Mouse (Mus musculus): ENCODE data around the gene Smurf2. TPM values are rescaled to one million over a fixed set of nuclear protein-coding genes. Genes with fewer than 3 reads are reported as not detected.

The Smurf2 gene
- polyA plus RNA-seq, 1 experiment from 2014 or later = 17.4 TPM

GRCm38 (mm10) chr11:106780089-106780425, 140.5 kb downstream of the Smurf2 start:
- Histone ChIP-seq H3K36me3 (peaks cover 61% of the 10 kb centered on the region), H3K4me3 (replicated peaks) (no peak overlapping the region), H3K4me2 (replicated peaks) (peak overlapping the region; percentile 86), H3K27ac (peak overlapping the region; percentile 90), H3K9me3 (no peaks in the 10 kb centered on the region), H3K4me1 (replicated peaks) (peaks cover 28% of the 10 kb centered on the region), H3K27me3 (no peaks in the 10 kb centered on the region), H3K9ac (replicated peaks) (no peak overlapping the region)
- 69% methylated on average over 4 of the region's 4 CpGs for whole genome bisulfite sequencing
- no peak; the same call in 1 of the 2 replicates for ATAC-seq

GRCm38 (mm10) chr11:106779388-106780088, 141.0 kb downstream of the Smurf2 start, which contains the start of gene Polg2:
Gene Polg2 (minus strand): TSS chr11:106779537.
- peaks cover 24% of the 10 kb centered on the region for H3K4me1 ChIP-seq (replicated peaks)
- H3K9me3 ChIP-seq = no peaks in the 10 kb centered on the region
- H3K9ac ChIP-seq (replicated peaks) = peak within 1 kb of the TSS; percentile 86
- no peaks in the 10 kb centered on the region for H3K27me3 ChIP-seq
- peaks cover 61% of the 10 kb centered on the region for H3K36me3 ChIP-seq
- peak within 1 kb of the TSS; percentile 86 for H3K4me2 ChIP-seq (replicated peaks)
- ATAC-seq = peak; percentile 99
- WGBS = 2% methylated on average over 30 of the region's 30 CpGs
- H3K4me3 ChIP-seq (replicated peaks) = peak within 1 kb of the TSS; percentile 64
- peak within 1 kb of the TSS; percentile 90 for H3K27ac ChIP-seq

GRCm38 (mm10) chr11:106778589-106779387, 141.7 kb downstream of the Smurf2 start:
- Histone ChIP-seq H3K4me1 (replicated peaks) (peaks cover 21% of the 10 kb centered on the region), H3K27me3 (no peaks in the 10 kb centered on the region), H3K36me3 (peaks cover 61% of the 10 kb centered on the region), H3K4me2 (replicated peaks) (peak overlapping the region; percentile 86), H3K27ac (peak overlapping the region; percentile 90), H3K9ac (replicated peaks) (peak overlapping the region; percentile 86), H3K9me3 (no peaks in the 10 kb centered on the region), H3K4me3 (replicated peaks) (peak overlapping the region; percentile 64)
- peak; percentile 88; the same call in 1 of the 2 replicates for ATAC-seq
- 2% methylated on average over 39 of the region's 39 CpGs for WGBS

GRCm38 (mm10) chr11:106778132-106778531, 142.4 kb downstream of the Smurf2 start:
- Histone ChIP-seq H3K9me3 (no peaks in the 10 kb centered on the region), H3K4me1 (replicated peaks) (peaks cover 21% of the 10 kb centered on the region), H3K27ac (no peak overlapping the region), H3K36me3 (peaks cover 60% of the 10 kb centered on the region), H3K9ac (replicated peaks) (no peak overlapping the region), H3K27me3 (no peaks in the 10 kb centered on the region), H3K4me3 (replicated peaks) (no peak overlapping the region), H3K4me2 (replicated peaks) (peak overlapping the region; percentile 86)
- no peak for ATAC-seq
- WGBS = 95% methylated on average over 7 of the region's 7 CpGs

- H3K36me3 ChIP-seq = peaks cover 60% of the 10 kb centered on the region
- H3K4me1 ChIP-seq (replicated peaks) = peaks cover 16% of the 10 kb centered on the region
- 96% methylated on average over 3 of the region's 3 CpGs for WGBS
- no peak overlapping the region for H3K4me2 ChIP-seq (replicated peaks)
- no peak overlapping the region for H3K27ac ChIP-seq
- H3K9ac ChIP-seq (replicated peaks) = no peak overlapping the region
- no peaks in the 10 kb centered on the region for H3K27me3 ChIP-seq
- H3K9me3 ChIP-seq = no peaks in the 10 kb centered on the region
- no peak for ATAC-seq
- no peak overlapping the region for H3K4me3 ChIP-seq (replicated peaks)
These were observed 143.1 kb downstream of the Smurf2 start for GRCm38 (mm10) chr11:106777395-106777794.

- H3K27ac ChIP-seq = no peak overlapping the region
- no peak for ATAC-seq
- H3K4me2 ChIP-seq (replicated peaks) = no peak overlapping the region
- H3K4me3 ChIP-seq (replicated peaks) = no peak overlapping the region
- no peaks in the 10 kb centered on the region for H3K9me3 ChIP-seq
- peaks cover 15% of the 10 kb centered on the region for H3K4me1 ChIP-seq (replicated peaks)
- no peak overlapping the region for H3K9ac ChIP-seq (replicated peaks)
- peaks cover 60% of the 10 kb centered on the region for H3K36me3 ChIP-seq
- WGBS = 97% methylated on average over 4 of the region's 4 CpGs
- H3K27me3 ChIP-seq = no peaks in the 10 kb centered on the region
These were observed 143.6 kb downstream of the Smurf2 start for GRCm38 (mm10) chr11:106776960-106777359.

- Histone ChIP-seq H3K4me1 (replicated peaks) (peaks cover 7% of the 10 kb centered on the region; the same call in 1 of the 2 replicates), H3K9me3 (no peaks in the 10 kb centered on the region), H3K4me3 (replicated peaks) (no peak overlapping the region), H3K36me3 (peaks cover 74% of the 10 kb centered on the region), H3K27ac (no peak overlapping the region), H3K4me2 (replicated peaks) (no peak overlapping the region), H3K9ac (replicated peaks) (no peak overlapping the region), H3K27me3 (no peaks in the 10 kb centered on the region)
- no peak for ATAC-seq
- WGBS = 92% methylated on average over 9 of the region's 9 CpGs
These were observed 147.5 kb downstream of the Smurf2 start for GRCm38 (mm10) chr11:106773061-106773460.

- Histone ChIP-seq H3K4me3 (replicated peaks) (no peak overlapping the region), H3K4me1 (replicated peaks) (no peaks in the 10 kb centered on the region), H3K27ac (no peak overlapping the region), H3K4me2 (replicated peaks) (no peak overlapping the region), H3K27me3 (no peaks in the 10 kb centered on the region), H3K36me3 (peaks cover 88% of the 10 kb centered on the region), H3K9me3 (0 out of 2 replicates have a peak, but pooled peaks cover 4% of the 10 kb centered on the region), H3K9ac (replicated peaks) (no peak overlapping the region)
- ATAC-seq = no peak
- WGBS = 97% methylated on average over 9 of the region's 9 CpGs
These were observed 150.1 kb downstream of the Smurf2 start for GRCm38 (mm10) chr11:106770195-106770974.

Small RNA genes lying within 50 kb of the gene (microRNA-seq; reads per million reads assigned to microRNA genes)
- gene Gm25994 = not detected
- gene Gm27322 = 0.62 reads per million
- 15.1 reads per million, percentile 32 among the genes with 10 or more reads in this experiment for gene Mir3064

Other genes with a start within 250 kb of the Smurf2 start
- 14.1 and 15.8 TPM in 2 replicates for gene Pecam1, start 170.1 kb downstream of the Smurf2 start, polyA plus RNA-seq (2015; fragmentation: Nextera tagmentation; extraction: Ambion mirVana)
- 0.97 and 1.2 TPM in 2 replicates for gene Milr1, start 169.5 kb downstream of the Smurf2 start, polyA plus RNA-seq (2015; fragmentation: Nextera tagmentation; extraction: Ambion mirVana)
- 10.0 and 10.7 TPM in 2 replicates for gene Polg2, start 141.2 kb downstream of the Smurf2 start, polyA plus RNA-seq (2015; fragmentation: Nextera tagmentation; extraction: Ambion mirVana)
- 487 and 502 TPM in 2 replicates for gene Ddx5, start 131.5 kb downstream of the Smurf2 start, polyA plus RNA-seq (2015; fragmentation: Nextera tagmentation; extraction: Ambion mirVana)
- 20.2 and 20.4 TPM in 2 replicates for gene Cep95, start 131.5 kb downstream of the Smurf2 start, polyA plus RNA-seq (2015; fragmentation: Nextera tagmentation; extraction: Ambion mirVana)
- 288 and 305 TPM in 2 replicates for gene Kpna2, start 78.8 kb upstream of the Smurf2 start, polyA plus RNA-seq (2015; fragmentation: Nextera tagmentation; extraction: Ambion mirVana)
- 4.6 and 5.6 TPM in 2 replicates for gene 1810010H24Rik, start 105.0 kb upstream of the Smurf2 start, polyA plus RNA-seq (2015; fragmentation: Nextera tagmentation; extraction: Ambion mirVana)
- gene Bptf, start 211.4 kb upstream of the Smurf2 start, polyA plus RNA-seq (2015; fragmentation: Nextera tagmentation; extraction: Ambion mirVana) = 43.5 and 45.1 TPM in 2 replicates